Mouse (Mus musculus) heart, adult 2 months (tissue): ENCODE results near the gene Cnot2. TPM values are rescaled to one million over a fixed set of nuclear protein-coding genes. Genes with fewer than 3 reads are reported as not detected.

Experiments
- DNase-seq, 2 experiments: peaks; one replicate each; pipeline ENCODE4 v3.0.0; 2021
- H3K27ac ChIP-seq: fragments of 200-600 bp; 2 replicates; pipeline ENCODE4 v1.8.1; 2022
- H3K27me3 ChIP-seq: fragments of 200-500 bp; 2 replicates; pipeline ENCODE4 v1.6.1; 2012; ENCODE audit warnings: mild to moderate bottlenecking, low read length, inconsistent platforms, mixed read lengths; ENCODE audit not compliant: control insufficient read depth, insufficient read depth
- H3K36me3 ChIP-seq: fragments of 200-500 bp; 2 replicates; pipeline ENCODE4 v1.6.1; 2012; ENCODE audit warnings: low read length, inconsistent platforms; ENCODE audit not compliant: control insufficient read depth, insufficient read depth
- H3K4me1 ChIP-seq: fragments of 200-500 bp; 2 replicates; pipeline ENCODE4 v1.6.1; 2011; ENCODE audit warnings: low read length; ENCODE audit not compliant: control insufficient read depth, insufficient read depth
- H3K4me3 ChIP-seq: fragments of 200-600 bp; 2 replicates; pipeline ENCODE4 v1.8.1; 2022
- H3K79me2 ChIP-seq: fragments of 200-500 bp; replicated peaks from 2 replicates; pipeline ENCODE4 v1.6.1; 2012; ENCODE audit warnings: mild to moderate bottlenecking, inconsistent platforms, low read length, moderate library complexity, mixed read lengths; ENCODE audit not compliant: control insufficient read depth, insufficient read depth
- H3K9ac ChIP-seq: fragments of 200-500 bp; 2 replicates; pipeline ENCODE4 v1.6.1; 2012; ENCODE audit warnings: low read depth, mild to moderate bottlenecking, control low read depth, inconsistent platforms, low read length, mixed read lengths
- CTCF ChIP-seq: fragments of 200-600 bp; IDR thresholded peaks from 2 replicates; pipeline ENCODE4 v1.8.1; 2022; ENCODE audit warnings: antibody characterized with exemption, mild to moderate bottlenecking, moderate library complexity
- EP300 ChIP-seq: fragments of 200-500 bp; IDR thresholded peaks from 2 replicates; pipeline ENCODE4 v1.6.1; 2011; ENCODE audit warnings: low read depth, low read length, control low read depth; ENCODE audit not compliant: insufficient read depth
- POLR2A ChIP-seq: fragments of 200-500 bp; IDR thresholded peaks from 2 replicates; pipeline ENCODE4 v1.6.1; 2011; ENCODE audit warnings: mild to moderate bottlenecking, low read depth, low read length, control low read depth; ENCODE audit not compliant: insufficient read depth
- WGBS: fragments of 180-500 bp; shearing (Covaris S2); methylation state at CpG from one replicate; pipeline ENCODE4 v1.1.7; 2018; 5-methylcytosine and 5-hydroxymethylcytosine counted together
- intact Hi-C: fragments of 180-260 bp; cut with DNase I; formaldehyde crosslinking; loops from one replicate; pipeline ENCODE4 v1.15.1; 2025
- microRNA-seq, 2 experiments: library from miRNA; unstranded; fragments of <30 nt; microRNA quantifications; one replicate each; pipeline ENCODE4 v1.2.0; 2021
- polyA plus RNA-seq: library from polyadenylated mRNA; depleted of rRNA; stranded (reverse); fragments of >200 nt; gene quantifications from 2 replicates; pipeline ENCODE4 v1.2.3, GENCODE M21; 2012; rRNA removed
- total RNA-seq, 2 experiments: library from RNA; stranded (reverse); gene quantifications; 2 replicates each; pipeline ENCODE4 v1.2.3; 2021

The Cnot2 gene
- total and polyA plus RNA-seq, 3 experiments = 19.4 to 38.3 (median 35.1) TPM

GRCm38 (mm10) chr10:116440088-116440487 lies 141.2 kb downstream of the Cnot2 start:
- Histone ChIP-seq H3K36me3 (no peaks in the 10 kb centered on the region), H3K79me2 (no peaks in the 10 kb centered on the region), H3K27me3 (no peaks in the 10 kb centered on the region), H3K9ac (no peak overlapping the region), H3K4me3 (no peak overlapping the region), H3K27ac (no peak overlapping the region), H3K4me1 (no peaks in the 10 kb centered on the region)
- TF ChIP-seq EP300 (no peak), CTCF (no peak)
- no peak for DNase-seq
- 55% methylated on average over 10 of the region's 10 CpGs for WGBS
- intact Hi-C loops = no loop called here

DNA sequence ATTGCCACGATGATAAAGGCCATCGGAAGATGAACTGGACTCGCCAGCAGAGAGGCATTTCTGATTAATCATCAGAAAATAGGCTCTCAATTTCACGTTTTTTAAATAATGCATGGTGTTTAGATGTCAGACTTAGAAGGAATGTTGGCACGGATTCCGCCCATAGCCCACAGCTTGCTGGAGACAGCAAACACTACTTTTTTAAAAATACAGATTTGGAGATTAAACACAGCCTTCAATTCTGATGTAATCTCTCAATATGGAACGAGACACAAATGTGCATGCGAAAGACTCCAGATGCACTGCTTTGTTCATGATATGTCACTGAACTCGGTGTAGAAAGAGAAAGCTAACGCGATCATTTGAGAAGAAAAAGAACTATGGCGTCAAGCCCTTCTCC lies 145.9 kb downstream of the Cnot2 start:
- TF ChIP-seq EP300 (no peak), POLR2A (no peak), CTCF (no peak)
- no peaks in the 10 kb centered on the region for H3K4me1 ChIP-seq
- no peak overlapping the region for H3K4me3 ChIP-seq
- H3K79me2 ChIP-seq = no peaks in the 10 kb centered on the region
- no peak overlapping the region for H3K9ac ChIP-seq
- no peaks in the 10 kb centered on the region for H3K36me3 ChIP-seq
- DNase-seq = no peak
- H3K27ac ChIP-seq = no peak overlapping the region
- H3K27me3 ChIP-seq = no peaks in the 10 kb centered on the region
- intact Hi-C loops = no loop called here
- WGBS = 86% methylated on average over 12 of the region's 12 CpGs

Small RNA genes lying within 50 kb of the gene (microRNA-seq; reads per million reads assigned to microRNA genes)
- 0 reads per million in 2 experiments for gene Gm25190

Other genes starting within 250 kb of the Cnot2 start
- gene Kcnmb4, start 107.6 kb downstream of the Cnot2 start, total RNA-seq = under 1 TPM; 0.18 to 0.41 TPM
- 0.82 and 1.4 TPM in 2 replicates for gene Kcnmb4, start 107.6 kb downstream of the Cnot2 start, polyA plus RNA-seq